Mouse (Mus musculus): ENCODE results near the gene Zcchc24. TPM values are rescaled to one million over a fixed set of nuclear protein-coding genes. Genes with fewer than 3 reads are reported as not detected.

The Zcchc24 gene
- total and polyA plus RNA-seq, 2 experiments from 2014 or later: 20.4 to 39.3 TPM

- H3K4me1 ChIP-seq (ENCODE audit: insufficient read depth, low read length): peaks cover 24% of the 10 kb centered on the region
- DNase-seq (ENCODE audit: low spot score) (peak; percentile 71), ATAC-seq (no peak)
- H3K27me3 ChIP-seq (ENCODE audit: insufficient read depth, low read length): no peaks in the 10 kb centered on the region
- no peaks in the 10 kb centered on the region for H3K36me3 ChIP-seq (ENCODE audit: insufficient read depth, low read length)
- no peak overlapping the region for H3K4me2 ChIP-seq (ENCODE audit: low read depth, low read length)
- H3K9me3 ChIP-seq (ENCODE audit: low read length): no peaks in the 10 kb centered on the region
- TF ChIP-seq CTCF (IDR thresholded peaks at IDR 0.05; ENCODE audit: low read depth): no peak
- 36% methylated on average over 6 of the region's 6 CpGs for WGBS
- peak overlapping the region; percentile 69; the same call in 1 of the 2 replicates for H3K27ac ChIP-seq
- H3K9ac ChIP-seq (replicated peaks; ENCODE audit: low read length): no peak overlapping the region
- H3K4me3 ChIP-seq (ENCODE audit: low read length): no peak overlapping the region
Measured at GRCm38 (mm10) chr14:25736589-25736988, 32.2 kb downstream of the Zcchc24 start.

GRCm38 (mm10) chr14:25736140-25736539, 32.7 kb downstream of the Zcchc24 start:
- H3K4me2 ChIP-seq (ENCODE audit: low read depth, low read length): no peak overlapping the region
- WGBS: 62% methylated on average over 3 of the region's 3 CpGs
- no peak for TF ChIP-seq CTCF (IDR thresholded peaks at IDR 0.05; ENCODE audit: low read depth)
- H3K27me3 ChIP-seq (ENCODE audit: insufficient read depth, low read length): no peaks in the 10 kb centered on the region
- no peak overlapping the region for H3K4me3 ChIP-seq (ENCODE audit: low read length)
- H3K9ac ChIP-seq (replicated peaks; ENCODE audit: low read length): no peak overlapping the region
- H3K4me1 ChIP-seq (ENCODE audit: insufficient read depth, low read length): peaks cover 24% of the 10 kb centered on the region
- peak overlapping the region; percentile 69; the same call in 1 of the 2 replicates for H3K27ac ChIP-seq
- no peaks in the 10 kb centered on the region for H3K9me3 ChIP-seq (ENCODE audit: low read length)
- ATAC-seq: no peak
- H3K36me3 ChIP-seq (ENCODE audit: insufficient read depth, low read length): no peaks in the 10 kb centered on the region
- DNase-seq (ENCODE audit: low spot score): no peak

GRCm38 (mm10) chr14:25734736-25735716, 33.8 kb downstream of the Zcchc24 start:
- no peak overlapping the region for H3K9ac ChIP-seq (replicated peaks; ENCODE audit: low read length)
- no peaks in the 10 kb centered on the region for H3K36me3 ChIP-seq (ENCODE audit: insufficient read depth, low read length)
- TF ChIP-seq CTCF (IDR thresholded peaks at IDR 0.05; ENCODE audit: low read depth): no peak
- peaks cover 20% of the 10 kb centered on the region for H3K4me1 ChIP-seq (ENCODE audit: insufficient read depth, low read length)
- no peak overlapping the region for H3K4me2 ChIP-seq (ENCODE audit: low read depth, low read length)
- WGBS: 23% methylated on average over 17 of the region's 17 CpGs
- H3K4me3 ChIP-seq (ENCODE audit: low read length): no peak overlapping the region
- H3K27me3 ChIP-seq (ENCODE audit: insufficient read depth, low read length): no peaks in the 10 kb centered on the region
- peak overlapping the region; percentile 69 for H3K27ac ChIP-seq
- no peaks in the 10 kb centered on the region for H3K9me3 ChIP-seq (ENCODE audit: low read length)
- DNase-seq (ENCODE audit: low spot score): peak; percentile 71
- peak; percentile 86 for ATAC-seq

GRCm38 (mm10) chr14:25727149-25727510, 41.7 kb downstream of the Zcchc24 start:
- whole genome bisulfite sequencing: 78% methylated on average over 5 of the region's 5 CpGs
- Histone ChIP-seq H3K9me3 (ENCODE audit: low read length) (no peaks in the 10 kb centered on the region), H3K27ac (no peak overlapping the region), H3K4me3 (ENCODE audit: low read length) (no peak overlapping the region), H3K36me3 (ENCODE audit: insufficient read depth, low read length) (no peaks in the 10 kb centered on the region), H3K4me1 (ENCODE audit: insufficient read depth, low read length) (peaks cover 9% of the 10 kb centered on the region; the same call in 1 of the 2 replicates), H3K9ac (replicated peaks; ENCODE audit: low read length) (no peak overlapping the region), H3K27me3 (ENCODE audit: insufficient read depth, low read length) (no peaks in the 10 kb centered on the region), H3K4me2 (ENCODE audit: low read depth, low read length) (no peak overlapping the region)
- DNase-seq (ENCODE audit: low spot score): no peak
- ATAC-seq: no peak
- no peak for TF ChIP-seq CTCF (IDR thresholded peaks at IDR 0.05; ENCODE audit: low read depth)

- H3K4me1 ChIP-seq (ENCODE audit: insufficient read depth, low read length): peaks cover 9% of the 10 kb centered on the region; the same call in 1 of the 2 replicates
Measured at GRCm38 (mm10) chr14:25726226-25727148, 42.4 kb downstream of the Zcchc24 start.

GRCm38 (mm10) chr14:25725690-25726089, 43.1 kb downstream of the Zcchc24 start:
- no peak for DNase-seq (ENCODE audit: low spot score)
- Histone ChIP-seq H3K4me3 (ENCODE audit: low read length) (no peak overlapping the region), H3K36me3 (ENCODE audit: insufficient read depth, low read length) (no peaks in the 10 kb centered on the region), H3K27me3 (ENCODE audit: insufficient read depth, low read length) (no peaks in the 10 kb centered on the region), H3K27ac (0 out of 2 replicates have a peak overlapping the region, but pooled peaks have one; percentile 16), H3K9ac (replicated peaks; ENCODE audit: low read length) (no peak overlapping the region), H3K4me2 (ENCODE audit: low read depth, low read length) (no peak overlapping the region), H3K9me3 (ENCODE audit: low read length) (no peaks in the 10 kb centered on the region), H3K4me1 (ENCODE audit: insufficient read depth, low read length) (peaks cover 9% of the 10 kb centered on the region; the same call in 1 of the 2 replicates)
- TF ChIP-seq CTCF (IDR thresholded peaks at IDR 0.05; ENCODE audit: low read depth): no peak
- no peak for ATAC-seq
- 27% methylated on average over 4 of the region's 4 CpGs for WGBS

More at GRCm38 (mm10) chr14:25726226-25727148, 42.4 kb downstream of the Zcchc24 start:
- WGBS: 57% methylated on average over 20 of the region's 20 CpGs
- ATAC-seq (0 out of 2 replicates have a peak, but pooled peaks have one; percentile 24), DNase-seq (ENCODE audit: low spot score) (peak; percentile 57)
- Histone ChIP-seq H3K36me3 (ENCODE audit: insufficient read depth, low read length) (no peaks in the 10 kb centered on the region), H3K4me3 (ENCODE audit: low read length) (no peak overlapping the region), H3K27me3 (ENCODE audit: insufficient read depth, low read length) (no peaks in the 10 kb centered on the region), H3K9ac (replicated peaks; ENCODE audit: low read length) (no peak overlapping the region), H3K4me2 (ENCODE audit: low read depth, low read length) (no peak overlapping the region), H3K27ac (no peak overlapping the region), H3K9me3 (ENCODE audit: low read length) (no peaks in the 10 kb centered on the region)
- peak; percentile 86 for TF ChIP-seq CTCF (IDR thresholded peaks at IDR 0.05; ENCODE audit: low read depth)
